Mouse (Mus musculus): ENCODE data around the gene Hoxd10. TPM values are rescaled to one million over a fixed set of nuclear protein-coding genes. Genes with fewer than 3 reads are reported as not detected.

Hoxd10 gene
- polyA plus RNA-seq, 1 experiment from 2014 or later = not detected

DNA sequence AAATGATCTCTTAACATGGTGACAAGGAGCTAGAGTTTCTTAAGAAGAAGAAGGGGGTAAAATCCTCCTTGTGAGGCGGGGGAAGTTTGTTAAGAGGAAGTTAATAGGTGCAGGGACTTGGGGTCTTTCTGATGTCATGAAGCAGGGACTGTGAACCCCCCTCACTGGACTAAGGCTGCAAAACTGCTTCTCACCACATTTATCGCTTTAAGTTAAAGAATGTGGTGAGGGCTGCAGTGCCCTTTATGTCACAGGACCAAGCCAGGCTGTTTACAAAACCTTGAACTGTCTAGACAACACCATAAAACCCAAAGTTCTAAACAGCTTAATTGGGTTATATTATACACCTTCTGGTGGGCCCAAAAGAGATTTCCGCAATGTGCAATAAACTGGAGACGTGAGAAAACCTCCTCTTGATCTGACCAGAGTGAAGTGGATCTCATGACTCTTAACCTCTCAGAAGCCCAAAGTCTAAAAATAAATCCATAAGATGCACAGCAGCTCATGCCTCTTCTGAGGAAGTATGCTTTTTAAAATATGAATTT, 6.6 kb upstream of the Hoxd10 start:
- WGBS = 14% methylated on average over 4 of the region's 4 CpGs

DNA sequence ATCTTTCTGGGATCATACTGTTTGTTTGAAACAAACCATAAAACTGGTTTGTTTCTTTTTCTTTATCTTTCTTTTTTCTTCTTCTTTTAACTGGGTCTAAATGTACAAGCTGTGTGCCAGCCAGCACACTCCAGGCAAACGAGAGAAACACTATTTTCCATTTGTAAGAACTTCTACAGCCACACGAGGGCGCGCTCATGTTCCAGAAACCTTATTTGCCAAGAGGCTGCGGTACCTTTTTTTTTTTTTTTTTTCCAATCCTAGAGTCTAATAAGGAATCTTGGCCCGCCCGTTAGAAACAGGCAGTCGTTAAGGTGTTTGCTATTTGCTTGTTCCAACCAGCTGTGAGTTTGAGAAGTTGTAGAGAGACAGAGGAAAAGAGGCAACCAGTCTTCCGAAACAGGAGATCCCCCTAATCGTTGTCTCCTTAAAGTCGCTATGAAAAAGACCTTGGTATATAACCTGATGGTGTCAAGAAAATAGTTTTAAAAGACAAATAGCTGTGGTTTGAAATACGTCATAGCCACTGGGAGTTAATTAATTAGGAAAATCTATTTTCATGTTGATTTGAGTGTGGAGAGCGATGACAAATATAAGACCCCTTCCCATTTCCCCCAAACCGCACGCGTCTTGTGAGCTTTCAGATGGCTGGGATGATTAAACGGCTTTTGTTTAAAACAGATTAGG, 5.3 kb upstream of the Hoxd10 start:
- 5% methylated on average over 17 of the region's 17 CpGs for WGBS
- H3K4me1 ChIP-seq (replicated peaks; ENCODE audit: control insufficient read depth, insufficient read depth, low read length) = 0 out of 2 replicates have a peak, but pooled peaks cover under 1% of the 10 kb centered on the region
- DNase-seq (ENCODE audit: low spot score) (peak; percentile 74), ATAC-seq (ENCODE audit: low FRiP score) (no peak)
- no peak overlapping the region for H3K4me3 ChIP-seq (replicated peaks; ENCODE audit: low read length)
- no peak overlapping the region for H3K9ac ChIP-seq
- no peak overlapping the region for H3K27ac ChIP-seq
- no peak overlapping the region for H3K4me2 ChIP-seq (replicated peaks)
- peaks cover 98% of the 10 kb centered on the region for H3K27me3 ChIP-seq (ENCODE audit: control insufficient read depth, insufficient read depth, low read length)
- no peaks in the 10 kb centered on the region for H3K36me3 ChIP-seq (replicated peaks; ENCODE audit: control insufficient read depth, insufficient read depth)
- peaks cover 1% of the 10 kb centered on the region; the same call in 1 of the 2 replicates for H3K9me3 ChIP-seq (ENCODE audit: control insufficient read depth, low read length)

More for the DNA sequence above, 6.6 kb upstream of the Hoxd10 start:
- H3K36me3 ChIP-seq (replicated peaks; ENCODE audit: control insufficient read depth, insufficient read depth) = no peaks in the 10 kb centered on the region
- ATAC-seq (ENCODE audit: low FRiP score) = no peak
- H3K27me3 ChIP-seq (ENCODE audit: control insufficient read depth, insufficient read depth, low read length) = peaks cover 99% of the 10 kb centered on the region
- no peak overlapping the region for H3K27ac ChIP-seq
- no peak overlapping the region for H3K4me2 ChIP-seq (replicated peaks)
- H3K4me1 ChIP-seq (replicated peaks; ENCODE audit: control insufficient read depth, insufficient read depth, low read length) = no peaks in the 10 kb centered on the region
- no peak for DNase-seq (ENCODE audit: low spot score)
- no peak overlapping the region for H3K4me3 ChIP-seq (replicated peaks; ENCODE audit: low read length)
- no peaks in the 10 kb centered on the region for H3K9me3 ChIP-seq (ENCODE audit: control insufficient read depth, low read length)
- no peak overlapping the region for H3K9ac ChIP-seq

DNA sequence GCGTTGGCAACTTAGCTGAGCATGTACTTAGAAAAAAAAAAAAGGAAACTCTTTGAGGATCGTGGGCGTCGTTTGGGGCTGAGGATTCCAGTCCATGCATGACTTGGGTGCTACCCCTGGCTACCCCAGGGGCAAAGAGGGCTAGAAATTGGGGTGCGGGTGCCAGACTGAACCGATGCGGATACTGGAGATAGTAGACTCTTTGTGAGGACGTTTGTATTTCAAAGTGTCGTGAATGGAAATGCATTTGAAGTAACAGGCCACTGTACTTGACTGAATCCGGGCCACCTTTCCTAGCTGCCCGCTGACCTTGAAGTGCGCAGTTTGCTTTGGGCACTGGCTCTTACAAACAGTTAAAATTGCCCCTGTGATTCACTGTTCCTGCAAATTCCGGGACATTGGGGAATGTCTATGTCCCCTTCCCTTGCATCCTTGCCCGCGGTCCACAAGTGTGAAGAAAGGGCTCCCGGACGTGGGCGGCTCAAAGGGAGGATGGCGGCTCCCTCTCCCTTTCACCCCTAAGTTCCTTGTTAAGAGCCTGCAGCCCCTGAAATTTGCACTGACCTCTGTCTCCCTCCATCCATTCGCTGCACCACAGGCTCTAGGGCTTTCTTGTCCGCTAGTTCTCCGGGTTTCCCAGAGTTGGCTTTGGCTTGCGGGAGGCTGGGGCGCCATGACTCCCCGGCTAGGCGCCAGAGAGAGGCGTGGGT, 4.6 kb upstream of the Hoxd10 start:
- H3K27ac ChIP-seq = no peak overlapping the region
- DNase-seq (ENCODE audit: low spot score) (no peak), ATAC-seq (ENCODE audit: low FRiP score) (no peak)
- H3K4me1 ChIP-seq (replicated peaks; ENCODE audit: control insufficient read depth, insufficient read depth, low read length) = 0 out of 2 replicates have a peak, but pooled peaks cover 5% of the 10 kb centered on the region
- H3K9me3 ChIP-seq (ENCODE audit: control insufficient read depth, low read length) = peaks cover 3% of the 10 kb centered on the region; the same call in 1 of the 2 replicates
- no peak overlapping the region for H3K4me2 ChIP-seq (replicated peaks)
- no peak overlapping the region for H3K9ac ChIP-seq
- H3K4me3 ChIP-seq (replicated peaks; ENCODE audit: low read length) = no peak overlapping the region
- no peaks in the 10 kb centered on the region for H3K36me3 ChIP-seq (replicated peaks; ENCODE audit: control insufficient read depth, insufficient read depth)
- peaks cover 98% of the 10 kb centered on the region for H3K27me3 ChIP-seq (ENCODE audit: control insufficient read depth, insufficient read depth, low read length)
- WGBS = 2% methylated on average over 27 of the region's 27 CpGs

DNA sequence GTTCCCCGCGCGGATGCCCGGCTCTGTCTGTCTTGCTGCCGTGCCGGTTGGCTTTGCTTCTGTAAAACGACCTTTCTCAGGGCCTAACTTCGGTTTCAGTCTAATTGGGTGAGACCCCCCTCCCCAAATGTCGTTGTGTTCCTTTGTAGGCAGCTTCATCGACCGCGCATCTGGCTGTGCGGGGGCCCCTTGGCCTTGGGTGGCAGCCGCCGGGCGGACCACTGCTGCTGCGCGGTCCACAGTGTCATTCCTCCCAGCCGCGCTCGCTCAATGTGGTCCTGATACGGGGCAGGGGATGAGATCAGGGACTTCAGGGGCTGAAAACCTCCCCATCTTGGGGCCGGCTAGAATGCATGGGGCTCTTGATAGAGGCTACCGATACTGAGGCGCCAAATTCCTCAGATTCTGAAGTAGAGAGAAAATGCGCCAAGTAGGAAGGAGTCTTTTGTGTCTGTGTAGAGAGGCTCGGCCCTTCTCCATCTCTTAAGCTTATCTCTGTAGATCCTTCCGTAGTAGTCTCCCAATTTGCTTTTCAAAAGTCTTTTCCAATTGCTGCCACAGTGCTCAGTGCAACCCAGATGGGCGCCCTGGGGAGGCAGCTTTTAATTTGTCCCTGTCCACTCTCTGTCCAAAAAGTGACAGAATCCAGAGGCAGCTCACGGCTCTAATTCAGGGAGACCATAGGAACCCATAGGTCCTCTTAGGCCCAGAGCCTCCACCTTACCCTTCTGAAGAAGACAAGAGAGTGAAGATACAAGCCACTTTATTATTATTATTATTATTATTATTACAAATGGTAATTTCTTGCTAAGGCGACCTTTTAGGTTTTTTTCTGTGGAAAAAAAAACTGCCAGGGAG, 3.8 kb upstream of the Hoxd10 start:
- H3K9me3 ChIP-seq (ENCODE audit: control insufficient read depth, low read length) = peaks cover 3% of the 10 kb centered on the region; the same call in 1 of the 2 replicates
- H3K27ac ChIP-seq = no peak overlapping the region
- no peak overlapping the region for H3K4me2 ChIP-seq (replicated peaks)
- no peak overlapping the region for H3K4me3 ChIP-seq (replicated peaks; ENCODE audit: low read length)
- H3K9ac ChIP-seq = no peak overlapping the region
- under 1% methylated on average over 31 of the region's 31 CpGs for WGBS
- 0 out of 2 replicates have a peak, but pooled peaks cover 5% of the 10 kb centered on the region for H3K4me1 ChIP-seq (replicated peaks; ENCODE audit: control insufficient read depth, insufficient read depth, low read length)
- H3K27me3 ChIP-seq (ENCODE audit: control insufficient read depth, insufficient read depth, low read length) = peaks cover 99% of the 10 kb centered on the region
- ATAC-seq (ENCODE audit: low FRiP score) (no peak), DNase-seq (ENCODE audit: low spot score) (no peak)
- H3K36me3 ChIP-seq (replicated peaks; ENCODE audit: control insufficient read depth, insufficient read depth) = no peaks in the 10 kb centered on the region

DNA sequence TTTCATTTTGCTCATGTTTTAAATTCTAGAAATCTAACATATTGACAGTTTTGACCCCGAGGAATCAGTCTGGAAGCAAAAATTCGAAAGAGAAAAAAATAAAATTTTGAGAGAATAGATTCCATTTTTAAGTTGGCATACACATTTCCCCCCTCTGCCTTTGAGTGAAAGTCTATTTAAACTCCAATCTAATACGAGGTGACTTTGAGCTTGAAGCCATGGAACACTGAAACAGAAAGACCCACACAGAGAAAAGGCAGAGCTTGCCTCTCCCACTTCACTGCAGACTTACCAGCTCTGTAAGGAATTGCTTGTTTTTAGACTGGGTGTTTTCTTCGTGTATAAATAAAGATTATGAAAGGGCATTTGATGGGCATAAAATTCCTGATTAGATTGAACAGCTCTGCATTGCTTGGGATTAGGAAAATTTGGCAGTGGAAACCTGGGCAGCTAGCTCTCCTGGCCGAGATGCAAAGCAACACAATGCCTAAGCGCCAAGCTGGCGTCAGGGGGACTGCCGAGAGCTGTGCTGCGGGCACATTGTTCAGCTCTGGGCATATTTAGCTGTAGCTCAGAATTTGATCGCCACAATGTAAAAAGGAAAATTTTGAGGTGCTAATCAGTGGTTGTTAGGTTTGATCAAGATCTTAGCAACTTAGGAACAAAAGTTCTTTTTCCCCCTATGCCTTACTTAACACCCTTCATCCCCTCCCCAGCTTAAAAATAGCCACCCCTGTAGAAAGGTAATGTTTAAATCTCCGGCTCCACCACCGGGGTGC, 2.7 kb upstream of the Hoxd10 start:
- Histone ChIP-seq H3K27me3 (ENCODE audit: control insufficient read depth, insufficient read depth, low read length) (peaks cover 99% of the 10 kb centered on the region), H3K36me3 (replicated peaks; ENCODE audit: control insufficient read depth, insufficient read depth) (no peaks in the 10 kb centered on the region), H3K9ac (no peak overlapping the region), H3K4me1 (replicated peaks; ENCODE audit: control insufficient read depth, insufficient read depth, low read length) (0 out of 2 replicates have a peak, but pooled peaks cover 5% of the 10 kb centered on the region), H3K9me3 (ENCODE audit: control insufficient read depth, low read length) (peaks cover 3% of the 10 kb centered on the region; the same call in 1 of the 2 replicates), H3K27ac (no peak overlapping the region), H3K4me3 (replicated peaks; ENCODE audit: low read length) (no peak overlapping the region), H3K4me2 (replicated peaks) (no peak overlapping the region)
- no peak for DNase-seq (ENCODE audit: low spot score)
- 3% methylated on average over 12 of the region's 12 CpGs for WGBS
- ATAC-seq (ENCODE audit: low FRiP score) = no peak

DNA sequence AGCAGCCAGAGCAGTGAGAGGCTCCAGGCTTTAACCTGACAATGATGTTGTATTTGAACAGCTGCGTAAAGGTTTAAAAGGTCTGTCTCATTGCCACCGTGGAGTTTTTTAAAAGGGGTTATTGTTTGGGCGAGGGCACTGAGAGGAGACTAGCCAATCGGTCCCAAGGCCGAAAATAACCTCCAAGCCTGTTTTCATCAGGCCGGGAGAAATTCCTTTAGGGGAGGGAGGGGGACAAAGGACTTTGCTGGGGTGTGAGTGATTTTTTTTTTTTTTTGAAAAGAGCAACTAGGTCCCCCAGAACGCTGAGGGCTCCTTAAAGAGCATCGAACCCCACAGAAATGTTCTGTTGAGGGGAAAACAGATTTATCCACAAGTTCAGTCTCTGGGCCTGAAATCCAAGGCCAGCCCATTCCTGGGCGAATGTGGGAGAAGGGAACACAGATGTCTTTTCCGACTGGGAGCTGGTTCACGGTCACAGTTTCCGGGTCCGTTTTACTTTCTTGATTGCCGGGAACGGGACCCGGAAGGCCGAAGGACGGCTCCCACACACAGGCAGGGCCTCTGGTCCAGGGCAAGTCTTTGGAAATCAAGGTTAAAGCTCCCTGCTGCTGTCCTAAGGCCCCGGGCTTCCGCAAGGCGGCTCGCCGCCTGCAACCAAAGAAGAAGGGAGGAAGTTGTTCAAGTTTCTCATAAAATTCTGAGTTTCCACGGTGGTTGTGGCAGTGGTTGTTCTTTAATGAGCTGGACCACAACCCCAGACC, 2.0 kb upstream of the Hoxd10 start:
- Histone ChIP-seq H3K9ac (no peak overlapping the region), H3K4me2 (replicated peaks) (no peak overlapping the region), H3K36me3 (replicated peaks; ENCODE audit: control insufficient read depth, insufficient read depth) (no peaks in the 10 kb centered on the region), H3K9me3 (ENCODE audit: control insufficient read depth, low read length) (peaks cover 3% of the 10 kb centered on the region; the same call in 1 of the 2 replicates), H3K27me3 (ENCODE audit: control insufficient read depth, insufficient read depth, low read length) (peaks cover 99% of the 10 kb centered on the region), H3K4me1 (replicated peaks; ENCODE audit: control insufficient read depth, insufficient read depth, low read length) (0 out of 2 replicates have a peak, but pooled peaks cover 5% of the 10 kb centered on the region), H3K27ac (no peak overlapping the region), H3K4me3 (replicated peaks; ENCODE audit: low read length) (no peak overlapping the region)
- DNase-seq (ENCODE audit: low spot score) = no peak
- no peak for ATAC-seq (ENCODE audit: low FRiP score)
- under 1% methylated on average over 24 of the region's 24 CpGs for WGBS

DNA sequence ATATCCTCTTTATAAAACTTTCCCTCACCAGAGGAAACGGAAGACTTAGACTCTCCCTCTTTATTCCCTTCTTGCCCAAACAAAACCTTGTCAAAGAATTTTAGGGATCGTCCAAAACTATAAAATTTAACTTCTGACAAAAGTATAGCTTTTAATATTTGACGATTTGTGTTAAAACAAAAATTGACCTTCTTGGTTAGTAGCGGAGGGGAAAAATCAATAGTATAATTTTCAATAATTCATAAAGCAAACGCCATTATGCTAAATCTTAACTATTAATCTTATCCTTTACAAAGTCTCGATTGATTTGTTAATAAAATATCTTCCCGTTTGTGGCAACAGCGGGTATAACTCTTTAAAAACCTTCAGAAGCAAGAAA, 1.4 kb upstream of the Hoxd10 start:
- DNase-seq (ENCODE audit: low spot score) = no peak
- Histone ChIP-seq H3K4me3 (replicated peaks; ENCODE audit: low read length) (no peak overlapping the region), H3K27ac (no peak overlapping the region), H3K4me2 (replicated peaks) (no peak overlapping the region), H3K9ac (no peak overlapping the region), H3K27me3 (ENCODE audit: control insufficient read depth, insufficient read depth, low read length) (peaks cover 99% of the 10 kb centered on the region), H3K4me1 (replicated peaks; ENCODE audit: control insufficient read depth, insufficient read depth, low read length) (0 out of 2 replicates have a peak, but pooled peaks cover 5% of the 10 kb centered on the region), H3K9me3 (ENCODE audit: control insufficient read depth, low read length) (peaks cover 3% of the 10 kb centered on the region; the same call in 1 of the 2 replicates), H3K36me3 (replicated peaks; ENCODE audit: control insufficient read depth, insufficient read depth) (no peaks in the 10 kb centered on the region)
- WGBS = 8% methylated on average over 8 of the region's 8 CpGs
- ATAC-seq (ENCODE audit: low FRiP score) = no peak
